Mouse (Mus musculus): ENCODE results near the gene C530008M17Rik. TPM values are rescaled to one million over a fixed set of nuclear protein-coding genes. Genes with fewer than 3 reads are reported as not detected.

The C530008M17Rik gene
- total and polyA plus RNA-seq, 3 experiments: 0.04 to 0.44 TPM; not detected in 1

DNA sequence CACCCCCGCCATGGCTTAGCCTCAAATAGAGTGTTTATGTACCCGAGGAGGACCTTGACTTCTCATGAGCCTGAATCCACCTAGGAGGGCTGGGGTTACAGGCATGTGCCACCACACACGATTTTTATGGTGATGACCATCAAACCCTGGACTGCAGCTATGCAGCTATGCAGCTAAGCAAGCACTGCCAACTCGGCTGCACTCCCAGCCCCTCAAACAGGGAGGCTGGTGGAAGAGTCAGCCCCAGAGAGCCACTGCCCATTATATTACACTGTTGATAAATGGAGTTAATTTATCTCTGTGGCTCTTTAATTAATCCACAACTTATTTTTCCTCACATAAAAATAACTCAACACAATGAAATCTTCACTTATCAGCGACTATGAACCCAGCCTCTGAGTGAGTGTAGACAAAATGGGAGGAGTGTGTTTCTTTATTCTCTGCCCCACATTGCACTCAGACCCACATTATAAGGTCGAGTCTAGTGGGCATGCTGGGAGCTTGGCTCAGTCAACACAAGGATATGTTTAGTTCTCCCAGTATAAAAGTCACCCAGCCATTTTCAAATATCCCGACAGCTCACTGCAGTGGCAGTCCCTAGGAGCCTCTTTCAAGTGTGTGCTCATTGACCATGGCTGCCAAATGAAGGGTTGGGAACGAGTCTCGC is 117.3 kb downstream of the C530008M17Rik start (continued):
- TF ChIP-seq TBP (conservative IDR thresholded peaks at IDR 0.05; ENCODE audit: low read depth, low read length) (no peak), JUND (conservative IDR thresholded peaks at IDR 0.05; ENCODE audit: low read depth, low read length) (no peak)

DNA sequence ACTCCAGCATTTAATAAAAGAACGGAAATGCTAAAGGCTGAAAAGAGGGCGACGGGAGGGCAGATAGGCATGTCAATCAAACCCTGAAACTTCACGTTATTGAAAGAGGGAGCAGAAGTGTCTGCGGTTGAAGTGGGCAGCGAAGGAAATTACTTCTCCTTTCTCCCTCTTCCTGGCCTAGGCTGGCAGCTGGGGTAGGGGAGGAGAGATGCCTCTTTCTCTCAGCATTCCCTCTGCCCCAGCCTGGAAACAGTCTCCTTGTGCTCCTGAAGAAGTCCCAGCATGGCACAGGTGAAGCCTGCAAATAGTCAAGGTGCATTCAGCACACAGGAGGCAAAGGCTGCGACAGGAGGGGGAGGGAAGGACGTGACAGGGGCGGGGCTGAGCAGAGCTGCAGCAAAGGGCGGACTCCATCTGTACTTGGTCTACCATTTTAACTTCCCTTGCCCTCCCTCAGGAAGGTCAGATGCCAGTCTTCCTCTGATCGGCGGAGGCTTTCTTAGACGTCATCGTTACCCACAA is 122.8 kb downstream of the C530008M17Rik start:
- Histone ChIP-seq H3K4me1 (ENCODE audit: control insufficient read depth in 1 of 2, insufficient read depth in 2 of 2) (peaks cover 0 to 6% of the 10 kb centered on the region in 2 experiments; a peak in 2 of 4 replicates), H3K9me3 (replicated peaks; ENCODE audit: low read length) (no peaks in the 10 kb centered on the region), H3K27ac (ENCODE audit: insufficient read depth, low read depth) (no peak overlapping the region), H3K27me3 (replicated peaks) (no peaks in the 10 kb centered on the region), H3K9ac (ENCODE audit: insufficient read depth, low read depth) (no peak overlapping the region), H3K36me3 (replicated peaks in 1 of 2; ENCODE audit: control insufficient read depth in 1 of 2, insufficient read depth in 1 of 2, low read length in 1 of 2) (no peaks in the 10 kb centered on the region), H3K4me3 (replicated peaks in 1 of 3; ENCODE audit: low read depth in 2 of 3, low read length in 2 of 3, poor library complexity in 1 of 3) (peak overlapping the region in 1 of 3 experiments; percentile 38), H3K79me2 (replicated peaks; ENCODE audit: control insufficient read depth, extremely low read depth, insufficient read depth, poor library complexity, severe bottlenecking) (no peaks in the 10 kb centered on the region), H3K4me2 (ENCODE audit: insufficient read depth, low read depth, poor library complexity, severe bottlenecking) (peak overlapping the region; percentile 69)
- no peak for TF ChIP-seq ETS1 (conservative IDR thresholded peaks at IDR 0.05; ENCODE audit: low read depth, low read length)
- TF ChIP-seq ZC3H11A (IDR thresholded peaks at IDR 0.05; ENCODE audit: low read depth, low read length): no peak
- no peak for TF ChIP-seq ZMIZ1 (IDR thresholded peaks at IDR 0.05; ENCODE audit: low read depth, low read length)
- no peak for TF ChIP-seq E2F4 (IDR thresholded peaks at IDR 0.05; ENCODE audit: insufficient replicate concordance, low read depth, low read length)
- TF ChIP-seq SIN3A (IDR thresholded peaks at IDR 0.05; ENCODE audit: low read length): no peak
- TF ChIP-seq GABPA (IDR thresholded peaks at IDR 0.05; ENCODE audit: insufficient replicate concordance, low read depth, low read length): no peak
- TF ChIP-seq POLR2A (IDR thresholded peaks at IDR 0.05; ENCODE audit: low read depth, low read length): no peak
- no peak for TF ChIP-seq MAFK (IDR thresholded peaks at IDR 0.05; ENCODE audit: insufficient replicate concordance, low read length)
- no peak for TF ChIP-seq MAX (IDR thresholded peaks at IDR 0.05; ENCODE audit: low read length)
- TF ChIP-seq CHD2 (IDR thresholded peaks at IDR 0.05; ENCODE audit: low read length): no peak
- TF ChIP-seq IRF4 (IDR thresholded peaks at IDR 0.05; ENCODE audit: low read depth, low read length): no peak
- no peak for DNase-seq (ENCODE audit: extremely low read depth)
- in situ Hi-C loops (cut with MboI; ENCODE audit: low pct_ligation_motif_present, low pct_unique_long_range_greater_than_20kb, low sequenced_read_pairs): no loop called here
- dilution Hi-C loops (cut with MboI; ENCODE audit: extremely low pct_ligation_motif_present, extremely low pct_unique_long_range_greater_than_20kb, low sequenced_read_pairs): no loop called here

DNA sequence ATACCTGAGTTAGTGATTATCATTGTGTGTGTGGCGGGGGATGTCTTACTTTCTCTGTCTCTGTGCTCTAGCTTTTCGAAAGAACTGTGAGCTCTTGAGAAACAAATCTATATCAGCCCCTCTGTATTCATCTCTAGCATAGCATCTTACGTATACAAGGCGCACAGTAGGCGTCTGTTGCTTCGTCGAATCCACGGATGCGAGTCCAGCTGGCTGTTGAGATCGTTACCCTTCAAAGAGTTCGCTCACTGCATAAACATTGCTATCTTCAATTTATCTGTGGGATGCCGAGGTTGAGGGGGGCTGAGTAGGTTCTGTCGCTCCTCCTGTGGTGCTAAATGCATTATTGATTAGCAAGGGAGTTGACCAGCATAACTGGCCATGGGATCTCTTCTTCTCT is 125.6 kb downstream of the C530008M17Rik start:
- in situ Hi-C loops (cut with MboI; ENCODE audit: low pct_ligation_motif_present, low pct_unique_long_range_greater_than_20kb, low sequenced_read_pairs) (no loop called here), dilution Hi-C loops (cut with MboI; ENCODE audit: extremely low pct_ligation_motif_present, extremely low pct_unique_long_range_greater_than_20kb, low sequenced_read_pairs) (no loop called here)
- no peaks in the 10 kb centered on the region for H3K79me2 ChIP-seq (replicated peaks; ENCODE audit: control insufficient read depth, extremely low read depth, insufficient read depth, poor library complexity, severe bottlenecking)
- DNase-seq (ENCODE audit: extremely low read depth): no peak
- H3K4me2 ChIP-seq (ENCODE audit: insufficient read depth, low read depth, poor library complexity, severe bottlenecking): no peak overlapping the region
- H3K36me3 ChIP-seq (replicated peaks in 1 of 2; ENCODE audit: control insufficient read depth in 1 of 2, insufficient read depth in 1 of 2, low read length in 1 of 2): no peaks in the 10 kb centered on the region
- no peak overlapping the region for H3K9ac ChIP-seq (ENCODE audit: insufficient read depth, low read depth)
- TF ChIP-seq E2F4 (IDR thresholded peaks at IDR 0.05; ENCODE audit: insufficient replicate concordance, low read depth, low read length) (no peak), ZC3H11A (IDR thresholded peaks at IDR 0.05; ENCODE audit: low read depth, low read length) (no peak), POLR2A (IDR thresholded peaks at IDR 0.05; ENCODE audit: low read depth, low read length) (no peak), POLR2AphosphoS2 (IDR thresholded peaks at IDR 0.05; ENCODE audit: low read depth, low read length) (no peak), BHLHE40 (IDR thresholded peaks at IDR 0.05; ENCODE audit: low read depth, low read length) (no peak), ETS1 (conservative IDR thresholded peaks at IDR 0.05; ENCODE audit: low read depth, low read length) (no peak), MYC (IDR thresholded peaks at IDR 0.05; ENCODE audit: low read depth, low read length) (no peak)
- no peak overlapping the region for H3K4me3 ChIP-seq (replicated peaks in 1 of 3; ENCODE audit: low read depth in 2 of 3, low read length in 2 of 3, poor library complexity in 1 of 3)
- H3K27ac ChIP-seq (ENCODE audit: insufficient read depth, low read depth): no peak overlapping the region
- H3K27me3 ChIP-seq (replicated peaks): no peaks in the 10 kb centered on the region
- H3K9me3 ChIP-seq (replicated peaks; ENCODE audit: low read length): no peaks in the 10 kb centered on the region
- H3K4me1 ChIP-seq (ENCODE audit: control insufficient read depth in 1 of 2, insufficient read depth in 2 of 2): peaks cover 0 to 6% of the 10 kb centered on the region in 2 experiments; a peak in 2 of 4 replicates

All from CH12.LX (cell line).